Mouse (Mus musculus) liver, postnatal 0 days (tissue): ENCODE data around the gene Fam171a1. TPM values are rescaled to one million over a fixed set of nuclear protein-coding genes. Genes with fewer than 3 reads are reported as not detected.
"Not testable (repeated sequence)": the region's sequence is repeated elsewhere in the genome, so short reads cannot be mapped to it uniquely, and the experiment has no call there.

Source experiments
- ATAC-seq: fragments of 200-750 bp; cut with Nextera tagmentation; 2 replicates; pipeline ENCODE4 v1.8.0; 2017; ENCODE audit warnings: mild to moderate bottlenecking, moderate library complexity
- DNase-seq: peaks from one replicate; pipeline ENCODE4 v3.0.0-alpha.2; 2016
- H3K27ac ChIP-seq: fragments of 300-500 bp; sonication (generic); 2 replicates; pipeline ENCODE4 v1.5.1; 2014; ENCODE audit warnings: antibody characterized with exemption, moderate library complexity, mild to moderate bottlenecking, low read depth
- H3K27me3 ChIP-seq: fragments of 300-500 bp; sonication (generic); 2 replicates; pipeline ENCODE4 v1.6.1; 2014; ENCODE audit warnings: low read length, control low read depth, mixed read lengths; ENCODE audit not compliant: insufficient read depth
- H3K36me3 ChIP-seq: fragments of 300-500 bp; sonication (generic); replicated peaks from 2 replicates; pipeline ENCODE4 v1.6.1; 2014; ENCODE audit warnings: mild to moderate bottlenecking, control low read depth, low read length, moderate library complexity, mixed read lengths; ENCODE audit not compliant: insufficient read depth
- H3K4me1 ChIP-seq: fragments of 300-500 bp; sonication (generic); 2 replicates; pipeline ENCODE4 v1.6.1; 2014; ENCODE audit warnings: antibody characterized with exemption, mild to moderate bottlenecking, control low read depth; ENCODE audit not compliant: insufficient read depth
- H3K4me2 ChIP-seq: fragments of 300-500 bp; sonication (generic); 2 replicates; pipeline ENCODE4 v1.6.1; 2014; ENCODE audit warnings: low read depth, mild to moderate bottlenecking, low read length, moderate library complexity, mixed read lengths
- H3K4me3 ChIP-seq: fragments of 300-500 bp; sonication (generic); 2 replicates; pipeline ENCODE4 v1.5.1; 2014; ENCODE audit warnings: low read depth, low read length
- H3K9ac ChIP-seq: fragments of 300-500 bp; sonication (generic); replicated peaks from 2 replicates; pipeline ENCODE4 v1.6.1; 2014; ENCODE audit warnings: mild to moderate bottlenecking, moderate library complexity
- H3K9me3 ChIP-seq: fragments of 300-500 bp; sonication (generic); 2 replicates; pipeline ENCODE4 v1.6.1; 2016; ENCODE audit warnings: mild to moderate bottlenecking, control low read depth, low read length, mixed read lengths
- CTCF ChIP-seq: sonication (generic); IDR thresholded peaks from 2 replicates; pipeline ENCODE4 v1.5.1; 2016; ENCODE audit warnings: antibody characterized with exemption, low read depth
- EP300 ChIP-seq: IDR thresholded peaks from 2 replicates; pipeline ENCODE4 v1.6.1; 2016; ENCODE audit warnings: antibody characterized with exemption, low read depth, mild to moderate bottlenecking
- WGBS: fragments of 180-500 bp; shearing (Covaris S2); extraction: QIAGEN DNeasy Blood & Tissue Kit; methylation state at CpG from one replicate; pipeline ENCODE4 v1.1.7; 2014; ENCODE audit not compliant: insufficient replicate concordance; 5-methylcytosine and 5-hydroxymethylcytosine counted together
- polyA plus RNA-seq: library from polyadenylated mRNA; unstranded; fragments of >200 nt; fragmentation: Nextera tagmentation; extraction: Ambion mirVana; gene quantifications from 2 replicates; pipeline ENCODE4 v1.2.1, GENCODE M21; 2015

Fam171a1 gene
- polyA plus RNA-seq, 1 experiment from 2014 or later, result 2.5 TPM

DNA sequence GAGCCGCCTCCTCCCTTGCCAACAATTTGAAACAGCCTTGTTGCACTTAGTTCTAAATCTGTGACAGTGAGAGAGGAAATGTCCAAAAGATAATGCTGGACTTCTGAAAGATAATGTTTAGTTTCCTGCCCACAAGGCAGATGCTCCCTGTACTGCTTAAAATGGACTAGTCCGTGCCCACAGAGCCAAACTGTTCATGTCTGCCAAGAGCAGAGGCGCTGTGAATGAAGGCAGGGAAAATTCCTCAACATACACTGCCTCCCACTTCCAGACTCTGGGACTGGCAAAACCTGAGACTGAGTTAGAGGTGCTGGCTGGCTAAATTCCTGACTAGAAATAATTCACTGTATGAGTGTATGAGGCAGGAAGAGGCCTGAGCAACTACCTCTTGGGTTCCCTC, 58.6 kb downstream of the Fam171a1 start:
- Histone ChIP-seq H3K27ac (peak overlapping the region; percentile 16; the same call in 1 of the 2 replicates), H3K36me3 (no peaks in the 10 kb centered on the region), H3K9ac (no peak overlapping the region), H3K4me2 (no peak overlapping the region), H3K4me1 (no peaks in the 10 kb centered on the region), H3K27me3 (no peaks in the 10 kb centered on the region), H3K9me3 (no peaks in the 10 kb centered on the region), H3K4me3 (no peak overlapping the region)
- ATAC-seq (no peak), DNase-seq (no peak)
- no peak for TF ChIP-seq EP300
- no peak for TF ChIP-seq CTCF
- WGBS, result 49% methylated on average over 3 of the region's 3 CpGs

DNA sequence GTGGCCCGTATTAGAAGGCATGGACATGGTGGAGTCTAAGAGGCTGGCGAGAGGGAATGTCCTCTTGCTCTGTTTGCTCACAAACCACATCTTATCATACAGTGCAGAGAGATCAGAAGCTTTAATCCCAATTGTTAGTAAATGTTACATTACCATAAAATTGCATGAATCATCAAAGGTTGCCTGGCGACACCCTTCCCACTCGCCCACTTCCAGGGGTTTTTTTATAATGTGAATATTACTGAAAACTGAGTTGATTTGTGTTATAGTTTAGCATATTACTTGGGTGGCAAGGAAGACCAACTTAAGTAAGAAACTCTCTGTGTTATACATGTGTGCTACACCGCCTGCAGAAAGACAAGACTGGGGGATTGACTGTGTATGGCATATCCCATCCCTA, 60.9 kb downstream of the Fam171a1 start:
- Histone ChIP-seq H3K27me3 (no peaks in the 10 kb centered on the region), H3K4me2 (no peak overlapping the region), H3K4me3 (no peak overlapping the region), H3K4me1 (no peaks in the 10 kb centered on the region), H3K36me3 (no peaks in the 10 kb centered on the region), H3K27ac (no peak overlapping the region), H3K9ac (no peak overlapping the region), H3K9me3 (no peaks in the 10 kb centered on the region)
- 80% methylated on average over 5 of the region's 5 CpGs for WGBS
- no peak for TF ChIP-seq CTCF
- no peak for TF ChIP-seq EP300
- DNase-seq (no peak), ATAC-seq (no peak)

DNA sequence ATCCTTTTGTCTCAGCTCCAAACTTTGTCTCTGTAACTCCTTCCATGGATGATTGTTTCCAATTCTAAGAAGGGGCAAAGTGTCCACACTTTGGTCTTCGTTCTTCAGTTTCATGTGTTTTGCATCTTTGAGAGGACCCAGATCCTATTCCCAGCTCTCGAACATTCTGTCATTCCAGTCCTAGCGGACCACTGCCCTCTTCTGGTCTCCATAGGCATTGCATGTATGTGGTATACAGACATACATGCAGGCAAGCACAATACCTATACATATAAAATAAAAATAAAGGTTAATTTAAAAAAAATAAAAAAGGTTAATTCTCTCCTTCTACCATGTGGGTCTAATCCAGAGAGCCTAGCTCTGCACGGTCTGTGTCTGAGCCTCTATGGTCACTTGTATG, 62.0 kb downstream of the Fam171a1 start:
- WGBS, result 93% methylated on average over 4 of the region's 4 CpGs
- H3K27ac ChIP-seq, H3K9ac ChIP-seq, H3K27me3 ChIP-seq, H3K36me3 ChIP-seq, H3K4me2 ChIP-seq, ATAC-seq, DNase-seq, H3K9me3 ChIP-seq, H3K4me3 ChIP-seq, H3K4me1 ChIP-seq: not testable (repeated sequence)
- TF ChIP-seq CTCF, result peak; percentile 53

DNA sequence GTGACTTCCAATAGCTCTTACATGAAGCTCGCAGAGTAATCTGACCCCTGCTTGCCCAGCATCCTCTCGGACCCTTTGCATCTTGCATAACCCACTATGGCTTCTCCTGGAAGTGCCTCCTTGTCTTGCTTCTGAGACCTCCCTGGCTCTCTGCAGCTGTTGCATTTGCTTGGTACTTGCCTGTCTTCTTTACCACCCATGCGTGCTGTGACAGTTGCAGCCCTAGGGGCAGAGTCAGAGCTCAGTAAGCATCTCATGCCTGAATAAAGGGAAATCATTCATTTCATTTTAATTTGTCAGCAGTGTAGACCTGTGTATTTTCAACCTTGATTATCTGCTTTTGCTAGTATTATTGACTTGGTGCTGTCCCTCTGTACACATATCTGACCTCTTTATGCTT, 62.7 kb downstream of the Fam171a1 start:
- Histone ChIP-seq H3K9me3 (no peaks in the 10 kb centered on the region), H3K27me3 (no peaks in the 10 kb centered on the region), H3K9ac (no peak overlapping the region), H3K36me3 (no peaks in the 10 kb centered on the region), H3K4me1 (no peaks in the 10 kb centered on the region), H3K4me2 (no peak overlapping the region), H3K27ac (no peak overlapping the region), H3K4me3 (no peak overlapping the region)
- DNase-seq (no peak), ATAC-seq (no peak)
- 76% methylated on average over 3 of the region's 3 CpGs for WGBS
- TF ChIP-seq CTCF (no peak), EP300 (no peak)

DNA sequence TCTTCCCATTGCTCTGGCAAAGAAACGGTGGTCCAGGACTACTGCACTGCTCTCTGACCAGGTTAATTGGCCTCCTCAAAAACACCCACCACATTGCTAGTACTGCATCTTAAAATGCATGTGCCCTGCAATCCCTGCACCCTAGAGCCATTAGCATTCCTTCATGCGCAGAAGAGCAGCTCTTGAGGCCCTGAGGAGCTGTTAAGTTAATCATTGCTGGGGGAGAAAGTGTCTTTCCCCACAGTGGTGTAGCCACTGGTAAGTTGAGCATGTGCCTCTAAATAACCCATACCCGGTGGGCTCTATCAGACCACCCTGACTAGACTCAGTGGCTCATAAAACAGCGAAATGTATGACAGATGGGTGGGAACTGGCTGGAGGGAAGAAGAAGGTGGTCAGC, 66.5 kb downstream of the Fam171a1 start:
- Histone ChIP-seq H3K4me3 (no peak overlapping the region), H3K4me1 (no peaks in the 10 kb centered on the region), H3K36me3 (no peaks in the 10 kb centered on the region), H3K9ac (no peak overlapping the region), H3K9me3 (no peaks in the 10 kb centered on the region), H3K27ac (no peak overlapping the region), H3K4me2 (no peak overlapping the region), H3K27me3 (no peaks in the 10 kb centered on the region)
- 73% methylated on average over 4 of the region's 4 CpGs for WGBS
- no peak for TF ChIP-seq CTCF
- no peak for TF ChIP-seq EP300
- no peak for ATAC-seq
- no peak for DNase-seq

DNA sequence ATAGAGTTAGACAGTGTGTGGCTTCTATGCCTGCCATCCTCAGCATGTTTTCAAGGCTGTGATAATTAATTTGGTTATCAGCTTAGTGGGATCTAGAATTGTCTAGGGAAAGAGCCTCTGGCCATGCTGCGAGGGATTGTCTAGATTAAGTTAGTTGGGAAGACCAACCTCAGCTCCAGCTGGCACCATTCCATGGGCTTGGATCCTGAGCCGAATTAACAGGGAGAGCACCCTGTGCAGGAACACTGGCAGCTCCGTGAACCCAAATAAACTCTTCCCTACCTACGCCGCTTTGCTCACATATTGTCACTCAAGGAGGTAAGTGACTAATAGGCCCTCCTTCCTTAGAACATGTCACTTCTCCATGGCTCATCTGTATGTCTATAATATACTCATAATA, 69.6 kb downstream of the Fam171a1 start:
- no peak overlapping the region for H3K4me2 ChIP-seq
- H3K36me3 ChIP-seq, result no peaks in the 10 kb centered on the region
- H3K9ac ChIP-seq, result no peak overlapping the region
- no peak for TF ChIP-seq EP300
- H3K27ac ChIP-seq, result no peak overlapping the region
- DNase-seq (no peak), ATAC-seq (no peak)
- H3K4me1 ChIP-seq, result no peaks in the 10 kb centered on the region; the same call in 1 of the 2 replicates
- no peaks in the 10 kb centered on the region for H3K27me3 ChIP-seq
- 81% methylated on average over 5 of the region's 5 CpGs for WGBS
- H3K9me3 ChIP-seq, result no peaks in the 10 kb centered on the region
- H3K4me3 ChIP-seq, result no peak overlapping the region

DNA sequence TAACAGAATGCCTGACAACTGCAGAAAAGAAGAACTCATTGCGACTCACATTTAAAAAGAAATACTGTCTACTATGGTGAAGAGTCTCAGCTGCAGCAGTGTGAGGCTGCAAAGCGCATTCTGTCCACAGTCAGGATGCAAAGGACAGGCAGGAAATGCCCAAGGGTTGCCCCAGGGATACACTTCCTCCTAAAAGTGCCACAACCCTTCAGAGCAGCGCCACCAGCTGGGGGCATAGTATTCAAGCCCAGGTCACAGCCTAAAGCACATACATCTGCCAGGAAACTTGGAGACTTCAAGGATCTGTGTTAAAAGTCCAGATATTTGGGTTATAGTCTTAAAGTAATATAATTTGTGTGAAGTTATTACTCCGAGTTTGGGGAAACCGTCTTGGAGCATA, 71.3 kb downstream of the Fam171a1 start:
- no peak overlapping the region for H3K4me2 ChIP-seq
- no peaks in the 10 kb centered on the region for H3K27me3 ChIP-seq
- DNase-seq (no peak), ATAC-seq (no peak)
- WGBS, result 68% methylated on average over 5 of the region's 5 CpGs
- H3K4me1 ChIP-seq, result no peaks in the 10 kb centered on the region; the same call in 1 of the 2 replicates
- H3K36me3 ChIP-seq, result no peaks in the 10 kb centered on the region
- H3K4me3 ChIP-seq, result no peak overlapping the region
- TF ChIP-seq CTCF (peak; percentile 50), EP300 (no peak)
- no peak overlapping the region for H3K27ac ChIP-seq
- no peak overlapping the region for H3K9ac ChIP-seq
- no peaks in the 10 kb centered on the region for H3K9me3 ChIP-seq
